Mouse (Mus musculus): ENCODE results near the gene Lingo2.

GRCm38 (mm10) chr4:35807497-35808210 is 1143.9 kb downstream of the Lingo2 start:
- TF ChIP-seq CTCF (IDR thresholded peaks at IDR 0.05; ENCODE audit: low read depth, low read length) = no peak
- TF ChIP-seq POLR2A (IDR thresholded peaks at IDR 0.05; ENCODE audit: extremely low read depth, insufficient read depth, low read length) = no peak

Measured in liver, adult 2 months (tissue).